Mouse (Mus musculus) T-helper 2 cell (primary cell): ENCODE data around the gene Hrk.

Experiments
- in situ Hi-C: fragments of 300-600 bp; cut with MboI, MseI; formaldehyde crosslinking; loops from one replicate; pipeline ENCODE4 v1.15.1; 2025; ENCODE audit warnings: high pct_unique_total_duplicates

Gene Hrk

GRCm38 (mm10) chr5:118164581-118164980, at the start of gene Hrk:
TSS of gene Hrk (plus strand) at chr5:118164648.
- in situ Hi-C loops: no loop called here

GRCm38 (mm10) chr5:118118351-118118750, 46.1 kb upstream of the Hrk start:
- in situ Hi-C loops: no loop called here

- in situ Hi-C loops: no loop called here
Measured at GRCm38 (mm10) chr5:118118922-118119321, 45.5 kb upstream of the Hrk start.

- in situ Hi-C loops: no loop called here
Measured at GRCm38 (mm10) chr5:118120670-118121069, 43.8 kb upstream of the Hrk start.

GRCm38 (mm10) chr5:118121928-118122327, 42.5 kb upstream of the Hrk start:
- in situ Hi-C loops: no loop called here

GRCm38 (mm10) chr5:118123096-118123495, 41.4 kb upstream of the Hrk start:
- in situ Hi-C loops: no loop called here

GRCm38 (mm10) chr5:118126671-118127070, 37.8 kb upstream of the Hrk start:
- in situ Hi-C loops: no loop called here

- in situ Hi-C loops: no loop called here
Measured at GRCm38 (mm10) chr5:118128208-118128607, 36.2 kb upstream of the Hrk start.

- in situ Hi-C loops: no loop called here
Measured at GRCm38 (mm10) chr5:118128651-118129050, 35.8 kb upstream of the Hrk start.

GRCm38 (mm10) chr5:118136391-118136790, 28.1 kb upstream of the Hrk start:
- in situ Hi-C loops: loop anchor here (10.0 kb wide), 1 partner anchor 1258 kb away; no protein-coding TSS in a partner anchor

- in situ Hi-C loops: loop anchor here (10.0 kb wide), 1 partner anchor 1255 kb away; no protein-coding TSS in a partner anchor
Measured at GRCm38 (mm10) chr5:118139630-118140029, 24.8 kb upstream of the Hrk start.

- in situ Hi-C loops: no loop called here
Measured at GRCm38 (mm10) chr5:118142471-118142870, 22.0 kb upstream of the Hrk start.

GRCm38 (mm10) chr5:118143211-118144026, 21.0 kb upstream of the Hrk start:
- in situ Hi-C loops: no loop called here

GRCm38 (mm10) chr5:118144327-118144726, 20.1 kb upstream of the Hrk start:
- in situ Hi-C loops: no loop called here

- in situ Hi-C loops: no loop called here
Measured at GRCm38 (mm10) chr5:118144770-118145169, 19.7 kb upstream of the Hrk start.

GRCm38 (mm10) chr5:118145458-118145857, 19.0 kb upstream of the Hrk start:
- in situ Hi-C loops: no loop called here

- in situ Hi-C loops: no loop called here
Measured at GRCm38 (mm10) chr5:118145999-118146679, 18.3 kb upstream of the Hrk start.

- in situ Hi-C loops: no loop called here
Measured at GRCm38 (mm10) chr5:118147264-118147663, 17.2 kb upstream of the Hrk start.

- in situ Hi-C loops: loop anchor here (5.0 kb wide), 1 partner anchor 62 kb away; no protein-coding TSS in a partner anchor
Measured at GRCm38 (mm10) chr5:118149711-118150110, 14.7 kb upstream of the Hrk start.

- in situ Hi-C loops: loop anchor here (5.0 kb wide), 1 partner anchor 68 kb away; no protein-coding TSS in a partner anchor
Measured at GRCm38 (mm10) chr5:118154839-118155564, 9.4 kb upstream of the Hrk start, which contains the start of gene Fbxw8. TSS of gene Fbxw8 (minus strand) at chr5:118155464.

- in situ Hi-C loops: no loop called here
Measured at GRCm38 (mm10) chr5:118155565-118155947, 8.9 kb upstream of the Hrk start.

GRCm38 (mm10) chr5:118156976-118157375, 7.5 kb upstream of the Hrk start:
- in situ Hi-C loops: no loop called here
